Mouse (Mus musculus) frontal cortex, adult 2 months (tissue): ENCODE data around the gene Cacnb4. TPM values are rescaled to one million over a fixed set of nuclear protein-coding genes. Genes with fewer than 3 reads are reported as not detected.

Experiments
- polyA plus RNA-seq: library from polyadenylated mRNA; depleted of rRNA; stranded (reverse); fragments of >200 nt; gene quantifications from 2 replicates; pipeline ENCODE4 v1.2.3, GENCODE M21; 2012; rRNA removed

Gene Cacnb4
- polyA plus RNA-seq, 1 experiment = 58.0 TPM

Other genes with a start within 250 kb of the Cacnb4 start
- 15.3 and 16.3 TPM in 2 replicates for gene Stam2, start 65.5 kb upstream of the Cacnb4 start, polyA plus RNA-seq
- gene Fmnl2, start 181.0 kb upstream of the Cacnb4 start, polyA plus RNA-seq = 26.7 and 30.1 TPM in 2 replicates